Mouse (Mus musculus) embryo, embryonic 10 days (tissue): ENCODE data around the gene March1.
"Not testable (repeated sequence)": the region's sequence is repeated elsewhere in the genome, so short reads cannot be mapped to it uniquely, and the experiment has no call there.

Experiments
- DNase-seq: peaks from one replicate; pipeline ENCODE4 v3.0.0-alpha.2; 2015; ENCODE audit warnings: low spot score

The March1 gene

DNA sequence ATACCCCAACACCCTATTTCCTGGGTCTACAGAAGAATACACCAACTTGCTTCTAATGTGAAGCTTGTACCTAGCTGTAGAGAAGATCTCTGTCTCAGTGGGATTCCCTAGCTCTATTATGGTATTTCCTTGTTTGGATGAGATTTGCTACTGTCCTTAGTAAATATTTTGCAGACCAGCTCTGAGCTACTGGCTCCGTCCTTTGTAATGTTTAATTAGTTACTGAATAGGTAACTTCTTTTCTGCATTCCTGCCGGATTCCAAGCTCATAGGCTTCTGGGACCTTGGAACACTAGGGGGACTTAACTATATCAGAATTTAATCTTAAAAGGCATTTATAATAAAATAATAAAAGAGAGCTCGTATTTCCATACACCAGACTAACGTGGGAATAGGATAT lies 799.9 kb downstream of the March1 start:
- DNase-seq = not testable (repeated sequence)

DNA sequence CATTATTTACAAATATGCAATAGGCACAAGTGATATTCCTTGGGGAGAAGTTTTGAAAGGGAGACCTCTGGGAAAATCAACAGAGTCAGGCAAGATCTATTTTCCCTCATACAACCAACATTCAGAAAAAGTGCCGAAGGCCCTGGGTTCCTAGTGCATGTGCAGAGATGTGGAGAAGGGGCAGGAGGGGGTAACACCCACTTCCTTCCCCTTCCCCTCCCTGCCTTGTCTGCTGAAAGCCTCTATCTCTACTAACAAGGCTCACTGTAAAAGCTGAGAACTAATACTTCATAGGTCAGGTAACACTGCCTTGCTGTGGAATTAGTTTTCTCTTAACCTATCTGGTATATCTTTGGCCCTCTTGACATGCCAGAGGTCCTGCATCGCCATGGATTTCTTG lies 812.9 kb downstream of the March1 start:
- DNase-seq = no peak

DNA sequence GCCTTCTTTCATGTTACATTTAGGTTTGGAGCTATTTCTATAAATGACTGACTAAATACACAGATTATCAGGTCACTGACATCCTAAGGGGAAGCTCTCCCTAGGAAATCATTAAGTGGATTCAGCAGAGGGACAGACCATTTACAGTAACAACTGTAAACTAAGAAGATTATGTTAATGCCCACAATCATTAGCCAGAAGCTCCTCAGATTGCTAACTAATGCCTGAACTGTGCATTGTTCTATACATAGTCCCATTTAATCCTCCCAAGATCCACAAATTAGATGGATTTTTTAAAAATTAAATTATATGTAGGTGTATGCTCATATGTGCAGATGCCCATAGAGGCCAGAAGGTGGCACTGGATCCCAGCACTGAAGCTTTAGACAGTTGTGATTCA lies 815.9 kb downstream of the March1 start:
- DNase-seq = no peak

DNA sequence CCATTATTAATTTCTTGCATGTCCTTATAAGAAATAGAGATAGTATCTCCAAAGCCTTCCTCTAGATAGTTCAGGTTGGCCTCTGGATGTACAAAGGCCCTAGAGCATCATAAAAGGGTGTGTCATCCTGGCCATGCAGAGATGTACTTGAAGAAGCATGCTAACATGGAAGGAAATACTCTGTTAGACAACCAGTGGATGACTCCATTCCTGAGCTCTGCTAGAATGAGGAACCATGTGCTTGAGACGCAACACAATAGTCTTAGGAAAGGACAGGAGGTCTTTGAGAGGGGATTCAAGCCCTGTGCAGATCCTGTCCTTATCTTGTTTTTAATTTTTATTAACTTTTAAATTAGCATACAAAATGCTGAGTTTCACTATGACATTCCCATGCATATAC lies 819.1 kb downstream of the March1 start:
- no peak for DNase-seq

DNA sequence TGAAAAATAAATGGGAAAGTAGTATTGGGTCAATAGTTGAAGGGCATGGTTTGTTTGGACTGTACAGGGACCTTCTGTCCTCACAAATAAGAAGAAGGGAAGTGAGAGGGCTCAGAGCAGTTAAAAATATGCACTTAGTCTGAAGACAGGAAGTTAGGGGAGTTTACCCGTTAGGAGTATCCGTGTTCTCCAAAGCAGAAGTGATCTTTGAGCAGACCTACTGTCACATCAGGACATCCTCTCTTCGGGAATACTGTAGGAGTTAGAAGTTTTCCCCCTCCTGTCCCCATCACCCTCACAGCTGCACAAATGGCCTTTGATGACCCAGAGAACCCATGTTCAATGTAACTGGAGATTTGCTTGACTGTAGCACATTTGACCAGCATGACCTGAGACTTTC lies 820.2 kb downstream of the March1 start:
- DNase-seq = no peak

DNA sequence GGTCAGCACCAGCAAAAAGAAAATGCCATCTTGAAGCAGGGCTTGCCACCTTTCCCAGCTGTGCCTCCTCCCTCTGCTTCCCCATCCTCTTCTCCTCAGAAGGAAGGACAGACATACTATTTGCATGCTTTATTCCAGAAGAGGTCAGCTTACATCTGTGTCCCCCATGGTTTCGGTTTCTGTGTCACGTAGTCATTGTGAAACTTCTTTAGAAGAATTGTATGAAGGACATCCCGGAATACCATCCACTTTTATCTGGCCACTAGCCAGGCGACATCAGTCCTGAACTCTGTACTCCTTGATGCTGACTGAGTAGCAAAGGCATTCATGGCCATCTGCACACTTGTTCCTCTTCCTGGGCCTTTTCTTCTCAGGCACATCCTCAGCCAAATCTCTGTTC lies 820.8 kb downstream of the March1 start:
- no peak for DNase-seq

DNA sequence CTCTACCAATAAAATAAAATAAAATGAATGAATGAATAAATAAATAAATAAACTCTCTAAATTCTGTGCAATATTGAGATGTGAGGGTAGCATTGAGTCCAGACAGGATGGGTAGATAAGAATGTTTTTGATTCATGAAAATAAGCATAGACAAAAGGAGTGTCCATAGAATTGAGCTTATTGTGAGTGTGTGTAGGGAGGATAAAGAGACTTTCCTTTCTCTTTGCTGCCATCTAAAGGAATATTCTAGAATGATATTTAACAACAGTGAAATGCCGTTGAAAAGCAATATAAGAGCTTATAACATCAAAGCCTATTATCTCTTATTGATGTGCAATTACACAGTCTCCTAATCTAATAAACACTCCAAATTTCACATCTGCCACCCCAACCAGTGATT lies 823.4 kb downstream of the March1 start:
- no peak for DNase-seq

DNA sequence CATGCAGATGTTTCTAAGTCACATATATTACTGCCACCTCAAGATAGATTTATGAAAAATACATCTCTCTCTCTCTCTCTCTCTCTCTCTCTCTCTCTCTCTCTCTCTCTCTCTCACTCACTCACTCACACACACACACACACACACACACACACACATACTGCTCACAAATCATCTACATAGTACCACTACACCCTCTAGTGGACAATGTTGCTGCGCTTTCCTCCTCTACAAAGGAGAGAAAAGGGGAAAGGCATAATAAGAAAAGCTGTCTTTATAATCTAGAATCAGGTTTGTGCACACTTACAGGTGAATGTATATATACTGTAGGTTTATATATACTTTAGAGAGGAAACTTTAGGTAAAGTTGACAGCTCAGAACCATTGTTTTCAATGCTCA lies 825.1 kb downstream of the March1 start:
- DNase-seq = peak; percentile 68

DNA sequence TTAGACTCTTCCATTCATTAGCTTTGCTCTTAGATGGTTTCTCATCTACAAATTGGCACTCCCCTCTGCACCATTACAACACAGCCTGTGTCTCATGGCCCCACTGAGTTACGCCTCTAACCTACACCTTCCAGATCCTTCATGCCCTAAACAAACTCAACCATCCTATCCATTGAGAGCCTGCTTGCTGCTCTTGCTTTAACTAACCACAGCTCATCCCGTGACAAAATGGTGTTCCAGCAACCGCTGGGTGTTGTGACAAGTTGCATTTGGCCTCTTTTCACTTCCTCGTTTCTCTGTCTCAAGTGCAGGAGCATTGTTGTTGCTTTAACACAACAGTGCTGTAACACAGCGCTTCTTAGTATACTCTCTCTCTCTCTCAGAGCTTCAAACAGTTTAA lies 826.4 kb downstream of the March1 start:
- DNase-seq = no peak

DNA sequence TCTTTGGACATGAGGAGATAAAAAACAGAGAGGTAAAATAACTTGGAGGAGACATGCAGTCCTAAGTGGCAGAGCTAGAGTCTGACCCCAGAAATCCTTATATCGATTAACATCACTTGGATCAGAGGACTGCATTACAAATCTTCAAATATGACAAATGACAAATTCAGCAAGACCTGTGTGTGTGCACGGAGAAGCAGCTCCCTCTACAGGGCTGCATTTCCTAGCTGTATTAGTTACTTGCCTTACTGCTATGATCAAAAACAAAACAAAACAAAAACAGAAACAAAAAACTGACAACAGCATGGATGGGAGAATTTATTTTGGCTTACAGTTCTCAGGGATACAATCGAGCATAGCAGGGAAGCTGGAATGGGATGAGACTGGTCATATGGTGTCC lies 827.7 kb downstream of the March1 start:
- no peak for DNase-seq

DNA sequence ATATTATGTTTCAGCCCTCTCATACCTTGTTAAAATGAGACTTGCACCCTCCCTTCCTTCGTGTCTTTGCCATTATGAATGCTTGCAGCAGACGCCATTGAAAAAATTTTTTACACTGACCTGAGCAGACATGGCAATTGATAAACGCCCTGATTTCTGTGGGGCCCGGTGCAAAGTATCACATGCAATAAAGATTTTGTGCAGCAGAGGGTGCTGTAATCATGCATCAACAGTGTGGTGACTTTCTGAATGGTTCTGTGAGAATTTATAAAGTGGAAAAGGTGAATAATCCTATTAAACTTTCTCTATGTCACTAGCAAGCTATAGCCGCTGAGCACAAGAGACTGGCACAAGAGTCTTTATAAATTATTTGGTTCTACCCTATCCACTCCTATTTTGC lies 833.0 kb downstream of the March1 start:
- DNase-seq = peak; percentile 37

DNA sequence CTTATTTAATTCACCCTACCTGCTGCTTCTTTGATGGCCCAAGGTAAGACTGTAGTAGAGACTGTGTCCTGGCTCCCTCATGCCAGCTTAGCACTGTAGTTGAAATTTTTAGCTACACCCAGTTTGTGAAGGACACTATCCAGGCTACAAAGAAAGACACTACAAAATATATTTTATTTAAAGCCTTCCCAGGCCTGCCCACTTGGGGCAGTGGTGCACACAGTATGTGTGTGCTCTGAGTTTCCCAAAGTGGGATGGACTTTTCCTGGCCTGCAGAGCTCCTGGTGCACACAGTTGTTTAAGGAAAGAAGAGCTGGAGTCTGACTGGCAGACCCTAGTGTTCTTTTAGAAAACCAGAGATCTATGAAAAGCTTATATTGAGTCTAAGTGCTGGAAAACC lies 839.4 kb downstream of the March1 start:
- no peak for DNase-seq

DNA sequence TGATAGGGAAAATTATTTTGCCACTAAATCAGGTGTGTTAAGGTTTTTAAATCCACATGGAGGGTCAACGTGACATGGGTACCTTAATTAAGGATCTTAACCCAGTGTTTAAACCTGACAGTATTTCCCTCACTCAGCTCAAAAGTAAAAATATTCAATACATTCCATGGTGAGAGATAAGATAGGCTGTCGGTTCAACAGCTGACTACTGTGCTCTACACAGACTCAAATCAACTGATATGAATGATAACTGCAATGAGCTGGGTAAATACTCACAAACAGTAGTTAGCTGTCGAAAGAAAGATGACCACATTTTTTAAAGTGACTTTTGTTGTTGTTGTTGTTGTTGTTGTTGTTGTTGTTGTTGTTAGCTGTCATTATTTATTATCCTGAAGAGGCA lies 852.1 kb downstream of the March1 start:
- DNase-seq = no peak

DNA sequence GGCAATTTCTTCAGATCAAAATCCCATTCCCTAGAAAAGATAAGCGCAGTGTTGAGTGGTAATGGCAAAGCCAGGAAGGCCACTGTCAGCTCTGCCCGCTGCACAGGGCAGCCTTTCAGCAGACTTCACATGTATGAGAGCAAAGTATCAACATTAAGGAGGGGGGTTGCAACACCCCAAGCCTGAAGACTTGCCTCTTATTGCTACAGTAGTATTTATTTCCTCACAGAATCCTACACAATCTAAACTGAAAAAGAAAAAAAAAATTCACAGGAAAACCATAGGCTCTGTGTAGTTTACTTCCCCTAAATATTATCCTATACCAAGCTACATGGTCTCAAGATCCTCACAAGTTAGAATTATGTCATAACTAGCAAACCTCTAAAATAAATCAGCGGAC lies 859.2 kb downstream of the March1 start:
- DNase-seq = no peak

DNA sequence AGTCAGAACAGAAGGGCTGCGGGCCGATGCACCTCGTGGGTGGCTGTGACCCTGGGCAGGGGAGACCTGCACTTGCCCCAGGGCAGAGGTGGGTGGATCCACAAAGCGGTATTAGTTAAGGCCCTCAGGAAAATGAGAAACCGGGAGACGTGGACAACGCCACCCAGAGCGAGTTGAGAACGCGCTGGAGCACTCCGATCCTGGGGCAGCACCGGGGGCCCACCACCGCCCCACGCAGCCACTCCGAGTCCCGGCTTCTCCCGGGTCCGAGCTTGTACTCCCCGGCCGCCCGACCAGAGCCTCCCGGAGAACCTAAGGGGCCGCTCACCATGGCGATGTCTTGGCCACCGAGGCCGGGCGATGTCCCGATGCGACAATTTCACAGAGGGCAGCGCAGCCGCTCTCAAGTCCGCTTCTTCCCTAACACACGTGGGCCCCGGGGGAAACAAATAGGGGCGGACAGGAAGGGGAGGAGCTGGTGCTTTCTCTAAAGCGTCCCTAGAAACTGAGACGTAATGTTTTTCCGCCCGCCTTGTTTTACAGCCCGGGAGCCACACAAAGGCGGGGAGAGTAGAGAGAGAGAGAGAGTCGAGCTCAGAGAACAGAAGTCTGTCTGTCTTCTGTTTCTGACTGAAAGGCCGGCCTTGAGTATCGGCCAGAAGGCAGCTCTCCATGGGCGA lies 868.5 kb downstream of the March1 start, which contains the start of gene Tma16:
Tma16 (minus strand) TSS at position 447 of the 680 bp plus-strand sequence.
- peak; percentile 80 for DNase-seq

DNA sequence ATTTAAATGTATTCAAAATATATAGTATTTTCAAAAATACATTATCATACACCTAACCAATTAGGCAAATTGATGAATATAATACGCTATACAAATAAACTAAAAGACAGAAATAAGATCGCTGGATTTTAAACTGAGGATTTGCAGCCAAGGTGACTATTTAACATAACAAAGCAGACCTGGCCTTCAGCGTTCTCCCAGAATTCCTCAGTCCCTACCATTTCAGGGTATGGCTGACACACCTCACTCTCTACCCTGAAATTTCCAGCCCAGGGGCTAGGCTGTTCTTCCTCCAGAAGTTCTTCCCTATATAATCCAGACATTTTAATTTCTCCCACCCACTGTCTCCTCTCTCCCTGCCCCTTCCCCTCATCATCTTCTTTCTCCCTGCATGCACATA lies 870.9 kb downstream of the March1 start:
- DNase-seq = no peak

DNA sequence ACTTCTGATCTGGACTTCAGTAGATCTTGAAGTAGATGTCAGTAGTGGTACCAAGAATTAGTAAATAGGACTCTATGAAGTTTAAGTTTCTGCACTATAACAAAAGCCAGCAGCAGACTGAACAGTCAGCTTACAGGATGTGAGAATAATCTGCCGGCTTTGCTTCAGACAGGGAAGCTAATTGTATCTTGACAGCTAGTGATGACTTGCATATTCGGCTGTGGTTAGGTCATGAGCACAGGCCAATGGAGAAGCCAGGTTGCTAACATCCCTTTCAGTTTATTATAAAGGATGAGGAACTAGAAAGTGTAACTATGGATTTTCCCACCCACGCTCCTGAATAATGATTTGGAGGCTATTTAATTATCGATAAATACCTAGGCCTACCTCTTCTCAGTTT lies 872.9 kb downstream of the March1 start:
- no peak for DNase-seq

DNA sequence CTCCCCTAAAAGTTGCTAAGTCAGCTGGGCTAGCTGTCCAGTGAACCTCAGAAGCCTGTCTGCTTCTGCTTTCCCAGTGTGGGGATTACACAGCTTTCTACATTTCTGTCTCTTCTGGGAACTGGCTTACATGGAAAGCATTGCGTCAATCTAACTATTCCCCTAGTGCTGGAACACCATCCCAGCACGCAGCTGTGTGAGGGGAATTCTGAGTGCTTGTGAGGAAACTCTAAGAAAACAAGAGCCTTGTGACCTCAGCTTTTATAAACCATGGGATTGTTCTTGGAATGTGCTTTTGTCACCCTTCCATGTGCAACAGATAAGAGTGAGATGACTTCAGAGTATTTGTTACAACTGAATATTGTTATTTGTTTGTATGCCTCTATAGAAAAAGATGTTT lies 876.8 kb downstream of the March1 start:
- DNase-seq = no peak

DNA sequence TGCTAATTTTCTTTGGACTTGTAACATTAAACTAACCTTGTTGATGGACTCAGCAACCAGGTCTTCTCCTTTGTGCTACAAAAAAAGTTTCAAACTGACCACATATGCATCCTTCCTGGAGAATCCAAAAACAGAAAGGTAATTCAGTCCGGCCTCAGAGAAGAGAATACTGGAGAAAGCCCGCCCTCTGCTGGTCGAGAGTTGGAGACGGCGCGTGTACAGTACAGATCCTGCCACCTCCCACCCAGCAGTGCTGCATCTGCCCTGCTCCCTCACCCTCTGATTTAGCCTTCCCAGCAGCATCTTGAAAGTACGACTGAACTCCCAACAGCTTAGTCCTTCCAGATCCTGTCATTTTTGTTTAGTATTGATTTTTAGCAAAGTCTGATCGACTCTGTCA lies 878.0 kb downstream of the March1 start:
- DNase-seq = peak; percentile 72

DNA sequence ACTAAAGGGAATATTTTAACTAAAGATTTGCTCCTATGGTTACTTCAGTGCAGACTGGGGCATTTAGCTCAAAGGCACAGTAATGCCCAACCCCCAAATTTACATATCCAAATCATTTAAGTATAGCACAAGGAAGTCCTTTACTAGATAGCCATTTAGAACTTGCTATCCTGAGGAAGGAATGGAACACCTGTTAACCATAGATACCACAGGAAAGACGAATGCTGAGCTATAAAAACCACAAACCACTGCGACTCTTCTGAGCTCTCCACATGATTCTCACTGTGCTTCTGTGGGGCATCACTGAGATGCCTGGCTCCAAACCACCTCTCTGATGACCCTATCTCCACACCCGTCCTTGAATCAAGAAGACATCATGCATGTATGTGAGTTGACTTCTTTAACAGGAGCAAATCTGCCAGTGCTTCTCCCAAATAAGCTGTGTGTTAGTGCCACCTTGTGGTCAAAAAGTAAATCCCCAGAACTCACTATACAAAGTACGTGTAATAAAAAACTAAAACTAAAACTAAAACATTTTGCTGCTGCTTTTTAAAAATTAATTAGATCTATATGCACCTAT lies 879.4 kb downstream of the March1 start:
- DNase-seq = peak; percentile 73

DNA sequence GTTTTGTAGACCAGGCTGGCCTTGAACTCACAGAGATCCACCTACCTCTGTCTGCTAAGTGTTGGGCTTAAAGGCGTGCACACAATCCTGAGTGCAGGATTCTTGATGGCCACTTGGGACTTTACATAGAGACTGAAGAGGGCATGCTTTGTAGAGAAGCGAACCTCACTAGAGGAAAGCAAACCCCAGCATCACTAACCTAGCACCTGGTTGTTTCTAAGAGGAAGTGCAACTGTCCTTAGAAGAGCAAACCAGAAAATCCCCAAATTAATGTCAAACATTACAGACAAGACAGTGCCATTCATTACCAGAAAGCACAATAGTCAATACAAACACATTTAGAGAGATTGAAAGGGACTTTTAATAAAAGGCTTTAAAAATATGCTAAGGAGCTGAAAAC lies 885.7 kb downstream of the March1 start:
- DNase-seq = no peak

DNA sequence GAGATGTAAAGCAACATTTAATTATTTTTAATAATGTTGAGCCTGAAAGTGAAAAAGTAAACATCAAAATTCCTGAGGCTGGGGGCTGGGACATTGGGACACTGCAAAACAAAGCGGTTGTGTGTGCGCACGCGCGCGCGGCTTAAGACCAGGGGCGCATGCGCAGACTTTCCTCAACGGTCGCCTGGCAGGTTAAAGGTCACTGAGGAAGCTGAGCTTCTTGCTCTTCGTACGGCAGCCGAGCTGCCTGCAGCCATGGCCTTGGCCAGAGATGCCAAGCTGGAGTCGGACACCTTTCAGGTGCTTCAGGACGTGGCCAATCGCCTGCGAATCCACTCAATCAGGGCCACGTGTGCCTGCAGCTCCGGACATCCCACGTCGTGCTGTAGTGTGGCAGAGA lies 893.8 kb downstream of the March1 start, which contains the start of gene Tktl2:
Tktl2 (plus strand) TSS at position 220 of the 400 bp plus-strand sequence.
- no peak for DNase-seq

DNA sequence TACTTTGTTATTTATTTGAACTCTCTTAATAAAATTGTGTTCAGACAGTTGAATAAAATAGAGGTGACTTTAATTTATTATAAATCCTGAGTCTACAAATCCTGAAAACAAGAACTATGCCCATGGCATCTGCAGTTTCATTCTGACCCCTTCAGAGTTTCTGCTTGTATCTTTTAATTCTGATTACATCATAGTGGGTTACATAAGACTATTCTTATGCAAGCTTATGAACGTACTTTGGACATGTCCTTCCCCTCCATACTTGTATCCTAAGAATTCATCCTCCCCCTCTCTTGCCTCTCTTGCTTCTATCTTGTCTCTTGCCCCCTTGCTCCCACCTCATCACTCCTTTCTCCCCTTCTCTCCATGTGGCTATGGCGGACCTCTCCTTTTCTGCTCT lies 901.4 kb downstream of the March1 start:
- no peak for DNase-seq

DNA sequence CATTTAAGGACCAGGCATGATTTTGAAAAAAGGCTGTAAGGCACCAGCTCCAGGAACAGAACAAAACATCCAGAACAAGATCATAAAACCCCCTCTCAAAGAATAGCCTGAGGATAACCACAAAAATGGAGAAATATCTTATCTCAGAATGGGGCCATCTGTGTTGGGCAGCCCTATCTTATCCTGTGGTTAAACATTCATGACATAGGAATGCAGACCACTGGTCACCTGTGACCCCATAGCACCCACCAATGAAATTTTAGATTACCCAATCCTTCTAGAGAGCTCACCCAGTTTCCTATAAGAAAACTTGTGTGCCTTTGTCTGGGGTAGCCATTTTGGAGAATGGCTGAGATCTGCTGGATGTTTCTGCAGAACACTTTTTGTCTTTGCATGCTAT lies 902.9 kb downstream of the March1 start:
- DNase-seq = no peak
